Mouse (Mus musculus): ENCODE measurements around the gene Scgb2b12.
"Not testable (repeated sequence)": the region's sequence is repeated elsewhere in the genome, so short reads cannot be mapped to it uniquely, and the experiment has no call there.

The Scgb2b12 gene

GRCm38 (mm10) chr7:32327145-32327544, at the start of gene Scgb2b12:
Scgb2b12 (minus strand) TSS chr7:32327245.
- not testable (repeated sequence) for DNase-seq (ENCODE audit: low spot score in 2 of 2)

GRCm38 (mm10) chr7:32333882-32334281, 6.8 kb upstream of the Scgb2b12 start, which contains the start of gene Scgb1b12:
Scgb1b12 (plus strand) TSS chr7:32334182.
- DNase-seq (ENCODE audit: low spot score in 2 of 2), result not testable (repeated sequence)
